Mouse (Mus musculus): ENCODE data around the gene Top1. TPM values are rescaled to one million over a fixed set of nuclear protein-coding genes. Genes with fewer than 3 reads are reported as not detected.

The Top1 gene
- 156 and 174 TPM in 2 replicates for polyA plus RNA-seq (2011; ENCODE audit: insufficient read depth, insufficient read length, low read depth, missing spikeins)

GRCm38 (mm10) chr2:160645614-160646137, at the start of gene Top1:
Gene Top1 (plus strand): TSS chr2:160645888.
- no peak for TF ChIP-seq CTCF (IDR thresholded peaks at IDR 0.05; ENCODE audit: low read depth, low read length)
- TF ChIP-seq EP300 (IDR thresholded peaks at IDR 0.05; ENCODE audit: insufficient read depth, low read depth, low read length) = no peak
- peak; percentile 83 for TF ChIP-seq POLR2A (IDR thresholded peaks at IDR 0.05; ENCODE audit: insufficient read depth, low read length)
- Histone ChIP-seq H3K4me3 (ENCODE audit: low read depth, low read length) (peak within 1 kb of the TSS; percentile 94), H3K4me1 (ENCODE audit: control insufficient read depth, insufficient read depth, low read length) (no peaks in the 10 kb centered on the region), H3K36me3 (ENCODE audit: control insufficient read depth, insufficient read depth, low read length, poor library complexity, severe bottlenecking) (peaks cover 9% of the 10 kb centered on the region), H3K27me3 (ENCODE audit: control insufficient read depth, insufficient read depth, low read length, poor library complexity, severe bottlenecking) (no peaks in the 10 kb centered on the region), H3K27ac (ENCODE audit: insufficient read depth, low read length) (peak within 1 kb of the TSS; percentile 97), H3K9ac (ENCODE audit: low read depth, poor library complexity, severe bottlenecking) (peak within 1 kb of the TSS; percentile 99), H3K9me3 (replicated peaks; ENCODE audit: control insufficient read depth, insufficient read depth, low read length, poor library complexity, severe bottlenecking) (peaks cover 14% of the 10 kb centered on the region)

GRCm38 (mm10) chr2:160597582-160598281, 48.0 kb upstream of the Top1 start:
- H3K9ac ChIP-seq (ENCODE audit: low read depth, poor library complexity, severe bottlenecking) = no peak overlapping the region

GRCm38 (mm10) chr2:160601805-160602204, 43.9 kb upstream of the Top1 start:
- no peak overlapping the region for H3K4me3 ChIP-seq (ENCODE audit: low read depth, low read length)
- no peaks in the 10 kb centered on the region for H3K36me3 ChIP-seq (ENCODE audit: control insufficient read depth, insufficient read depth, low read length, poor library complexity, severe bottlenecking)
- H3K4me1 ChIP-seq (ENCODE audit: control insufficient read depth, insufficient read depth, low read length) = no peaks in the 10 kb centered on the region
- H3K9me3 ChIP-seq (replicated peaks; ENCODE audit: control insufficient read depth, insufficient read depth, low read length, poor library complexity, severe bottlenecking) = no peaks in the 10 kb centered on the region
- TF ChIP-seq CTCF (IDR thresholded peaks at IDR 0.05; ENCODE audit: low read depth, low read length) (peak; percentile 55), POLR2A (IDR thresholded peaks at IDR 0.05; ENCODE audit: insufficient read depth, low read length) (no peak)
- no peak overlapping the region for H3K9ac ChIP-seq (ENCODE audit: low read depth, poor library complexity, severe bottlenecking)
- H3K27me3 ChIP-seq (ENCODE audit: control insufficient read depth, insufficient read depth, low read length, poor library complexity, severe bottlenecking) = no peaks in the 10 kb centered on the region
- H3K27ac ChIP-seq (ENCODE audit: insufficient read depth, low read length) = no peak overlapping the region

More at GRCm38 (mm10) chr2:160597582-160598281, 48.0 kb upstream of the Top1 start:
- no peaks in the 10 kb centered on the region for H3K4me1 ChIP-seq (ENCODE audit: control insufficient read depth, insufficient read depth, low read length)
- no peak overlapping the region for H3K27ac ChIP-seq (ENCODE audit: insufficient read depth, low read length)
- H3K27me3 ChIP-seq (ENCODE audit: control insufficient read depth, insufficient read depth, low read length, poor library complexity, severe bottlenecking) = no peaks in the 10 kb centered on the region
- H3K36me3 ChIP-seq (ENCODE audit: control insufficient read depth, insufficient read depth, low read length, poor library complexity, severe bottlenecking) = no peaks in the 10 kb centered on the region
- no peaks in the 10 kb centered on the region for H3K9me3 ChIP-seq (replicated peaks; ENCODE audit: control insufficient read depth, insufficient read depth, low read length, poor library complexity, severe bottlenecking)
- TF ChIP-seq POLR2A (IDR thresholded peaks at IDR 0.05; ENCODE audit: insufficient read depth, low read length) (no peak), CTCF (IDR thresholded peaks at IDR 0.05; ENCODE audit: low read depth, low read length) (peak; percentile 92)
- no peak overlapping the region for H3K4me3 ChIP-seq (ENCODE audit: low read depth, low read length)

- Histone ChIP-seq H3K27ac (ENCODE audit: insufficient read depth, low read length) (no peak overlapping the region), H3K4me3 (ENCODE audit: low read depth, low read length) (no peak overlapping the region), H3K36me3 (ENCODE audit: control insufficient read depth, insufficient read depth, low read length, poor library complexity, severe bottlenecking) (no peaks in the 10 kb centered on the region), H3K9ac (ENCODE audit: low read depth, poor library complexity, severe bottlenecking) (no peak overlapping the region), H3K4me1 (ENCODE audit: control insufficient read depth, insufficient read depth, low read length) (no peaks in the 10 kb centered on the region), H3K9me3 (replicated peaks; ENCODE audit: control insufficient read depth, insufficient read depth, low read length, poor library complexity, severe bottlenecking) (no peaks in the 10 kb centered on the region), H3K27me3 (ENCODE audit: control insufficient read depth, insufficient read depth, low read length, poor library complexity, severe bottlenecking) (no peaks in the 10 kb centered on the region)
- TF ChIP-seq EP300 (IDR thresholded peaks at IDR 0.05; ENCODE audit: insufficient read depth, low read depth, low read length) = no peak
- TF ChIP-seq POLR2A (IDR thresholded peaks at IDR 0.05; ENCODE audit: insufficient read depth, low read length) = no peak
- no peak for TF ChIP-seq CTCF (IDR thresholded peaks at IDR 0.05; ENCODE audit: low read depth, low read length)
Observed at GRCm38 (mm10) chr2:160603154-160603933, 42.3 kb upstream of the Top1 start.

- no peaks in the 10 kb centered on the region for H3K4me1 ChIP-seq (ENCODE audit: control insufficient read depth, insufficient read depth, low read length)
- no peaks in the 10 kb centered on the region for H3K9me3 ChIP-seq (replicated peaks; ENCODE audit: control insufficient read depth, insufficient read depth, low read length, poor library complexity, severe bottlenecking)
- no peak overlapping the region for H3K4me3 ChIP-seq (ENCODE audit: low read depth, low read length)
- no peaks in the 10 kb centered on the region for H3K27me3 ChIP-seq (ENCODE audit: control insufficient read depth, insufficient read depth, low read length, poor library complexity, severe bottlenecking)
- no peaks in the 10 kb centered on the region for H3K36me3 ChIP-seq (ENCODE audit: control insufficient read depth, insufficient read depth, low read length, poor library complexity, severe bottlenecking)
- no peak for TF ChIP-seq POLR2A (IDR thresholded peaks at IDR 0.05; ENCODE audit: insufficient read depth, low read length)
- no peak for TF ChIP-seq EP300 (IDR thresholded peaks at IDR 0.05; ENCODE audit: insufficient read depth, low read depth, low read length)
- no peak for TF ChIP-seq CTCF (IDR thresholded peaks at IDR 0.05; ENCODE audit: low read depth, low read length)
- H3K27ac ChIP-seq (ENCODE audit: insufficient read depth, low read length) = no peak overlapping the region
- no peak overlapping the region for H3K9ac ChIP-seq (ENCODE audit: low read depth, poor library complexity, severe bottlenecking)
Observed at GRCm38 (mm10) chr2:160610012-160610411, 35.7 kb upstream of the Top1 start.

All from ES-Bruce4 (cell line).